Mouse (Mus musculus): ENCODE results near the gene Brpf3.
"Not testable (repeated sequence)": the region's sequence is repeated elsewhere in the genome, so short reads cannot be mapped to it uniquely, and the experiment has no call there.

The Brpf3 gene

GRCm38 (mm10) chr17:28799291-28800160 is 1.4 kb upstream of the Brpf3 start:
- DNase-seq (ENCODE audit: low spot score in 2 of 2): no peak

GRCm38 (mm10) chr17:28800281-28800670 is 614 bp upstream of the Brpf3 start:
- DNase-seq (ENCODE audit: low spot score in 2 of 2): no peak

- DNase-seq (ENCODE audit: low spot score in 2 of 2): peak; percentile 94 to 98
Measured at GRCm38 (mm10) chr17:28801474-28802005, 650 bp downstream of the Brpf3 start.

DNA sequence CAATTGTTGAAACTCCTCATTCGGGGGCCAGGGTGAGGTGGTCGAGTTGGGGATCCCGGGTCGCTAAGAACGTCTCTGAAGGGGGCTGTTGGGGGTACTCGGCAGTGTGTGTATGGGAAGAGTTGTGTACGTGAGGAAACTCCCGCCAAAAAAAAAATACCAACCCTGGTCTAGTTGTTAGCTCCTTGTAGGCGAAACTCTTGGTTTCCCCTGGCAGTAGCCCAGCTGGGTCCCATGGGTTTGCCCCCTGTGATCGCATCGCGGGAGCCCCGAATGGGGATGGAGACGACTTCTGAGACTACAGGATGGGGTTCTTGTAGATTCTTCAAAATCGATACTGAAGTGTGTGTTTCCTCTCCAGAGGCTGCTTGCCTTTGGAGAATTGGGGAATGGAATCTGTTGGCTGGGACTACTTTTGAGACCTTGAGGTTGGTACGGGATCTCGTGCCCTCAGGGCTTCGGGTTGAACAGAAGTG is 1.2 kb downstream of the Brpf3 start:
- DNase-seq (ENCODE audit: low spot score in 2 of 2): peak in 1 of 2 experiments; percentile 33

GRCm38 (mm10) chr17:28803316-28803715 is 2.4 kb downstream of the Brpf3 start:
- DNase-seq (ENCODE audit: low spot score in 2 of 2): no peak

DNA sequence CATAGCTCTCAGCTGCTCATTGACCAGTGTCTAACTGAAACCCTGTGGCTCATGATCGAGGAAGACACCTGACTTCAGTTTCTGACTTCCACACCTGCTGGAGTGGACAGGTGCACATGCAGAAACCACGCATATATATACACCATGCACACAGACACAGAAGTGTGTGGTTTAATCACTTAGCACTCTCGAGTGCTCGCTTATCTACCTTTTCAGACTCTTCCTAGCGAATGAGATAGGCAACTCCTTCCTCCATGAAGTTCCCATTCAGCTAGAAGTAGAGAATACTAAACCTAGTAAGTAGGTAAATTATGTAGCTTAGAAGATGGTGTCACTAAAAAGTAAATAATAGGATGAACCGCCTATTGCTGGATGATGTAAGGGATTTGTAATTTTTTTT is 4.1 kb downstream of the Brpf3 start:
- DNase-seq (ENCODE audit: low spot score in 2 of 2): no peak

GRCm38 (mm10) chr17:28806770-28807169 is 5.9 kb downstream of the Brpf3 start:
- no peak for DNase-seq (ENCODE audit: low spot score in 2 of 2)

GRCm38 (mm10) chr17:28808714-28809113 is 7.8 kb downstream of the Brpf3 start:
- no peak for DNase-seq (ENCODE audit: low spot score in 2 of 2)

GRCm38 (mm10) chr17:28809175-28809831 is 8.4 kb downstream of the Brpf3 start:
- no peak for DNase-seq (ENCODE audit: low spot score in 2 of 2)

GRCm38 (mm10) chr17:28812345-28812744 is 11.5 kb downstream of the Brpf3 start:
- no peak for DNase-seq (ENCODE audit: low spot score in 2 of 2)

- no peak for DNase-seq (ENCODE audit: low spot score in 2 of 2)
Measured at GRCm38 (mm10) chr17:28814529-28815097, 13.7 kb downstream of the Brpf3 start.

GRCm38 (mm10) chr17:28815384-28816004 is 14.6 kb downstream of the Brpf3 start:
- DNase-seq (ENCODE audit: low spot score in 2 of 2): no peak

DNA sequence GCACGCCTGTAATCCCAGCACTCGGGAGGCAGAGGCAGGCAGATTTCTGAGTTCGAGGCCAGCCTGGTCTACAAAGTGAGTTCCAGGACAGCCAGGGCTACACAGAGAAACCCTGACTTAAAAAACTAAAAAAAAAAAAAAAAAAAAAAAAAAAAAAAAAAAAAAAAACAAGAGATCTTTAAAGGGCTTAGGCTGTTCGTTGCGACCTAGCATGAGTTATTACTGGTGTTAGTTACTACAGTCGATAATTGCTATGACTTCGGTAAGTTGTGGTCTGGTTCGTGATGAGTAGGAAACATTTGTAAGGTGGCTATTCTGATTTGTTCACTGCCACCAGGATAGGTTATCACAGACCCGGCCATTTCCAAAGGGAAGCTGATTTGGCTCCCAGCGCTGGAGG is 15.4 kb downstream of the Brpf3 start:
- DNase-seq (ENCODE audit: low spot score in 2 of 2): not testable (repeated sequence)

GRCm38 (mm10) chr17:28816875-28817811 is 16.3 kb downstream of the Brpf3 start:
- no peak for DNase-seq (ENCODE audit: low spot score in 2 of 2)

- DNase-seq (ENCODE audit: low spot score in 2 of 2): no peak
Measured at GRCm38 (mm10) chr17:28820189-28820588, 19.3 kb downstream of the Brpf3 start.

GRCm38 (mm10) chr17:28823004-28823745 is 22.3 kb downstream of the Brpf3 start:
- no peak for DNase-seq (ENCODE audit: low spot score in 2 of 2)

- no peak for DNase-seq (ENCODE audit: low spot score in 2 of 2)
Measured at GRCm38 (mm10) chr17:28823749-28824148, 22.9 kb downstream of the Brpf3 start.

DNA sequence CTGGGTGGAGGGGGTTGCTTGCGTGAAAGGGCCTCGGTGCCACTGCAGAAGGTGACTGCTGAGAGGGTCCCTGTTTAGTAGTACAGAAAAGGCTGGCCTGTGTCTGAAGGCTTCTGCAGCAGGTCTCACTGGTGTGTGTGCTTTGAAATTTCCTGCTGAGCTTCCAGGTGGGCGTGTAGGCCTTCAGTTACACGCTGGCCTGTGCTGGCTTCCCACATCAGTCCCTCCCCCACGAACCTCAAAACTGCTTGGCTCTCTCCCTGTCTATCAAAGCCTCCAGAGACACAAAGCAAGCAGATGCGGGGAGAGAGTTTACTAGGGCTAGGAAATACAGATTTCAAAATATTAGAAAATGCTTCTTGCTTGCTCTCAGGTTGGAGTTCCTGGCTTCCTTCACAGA is 24.0 kb downstream of the Brpf3 start:
- no peak for DNase-seq (ENCODE audit: low spot score in 2 of 2)

DNA sequence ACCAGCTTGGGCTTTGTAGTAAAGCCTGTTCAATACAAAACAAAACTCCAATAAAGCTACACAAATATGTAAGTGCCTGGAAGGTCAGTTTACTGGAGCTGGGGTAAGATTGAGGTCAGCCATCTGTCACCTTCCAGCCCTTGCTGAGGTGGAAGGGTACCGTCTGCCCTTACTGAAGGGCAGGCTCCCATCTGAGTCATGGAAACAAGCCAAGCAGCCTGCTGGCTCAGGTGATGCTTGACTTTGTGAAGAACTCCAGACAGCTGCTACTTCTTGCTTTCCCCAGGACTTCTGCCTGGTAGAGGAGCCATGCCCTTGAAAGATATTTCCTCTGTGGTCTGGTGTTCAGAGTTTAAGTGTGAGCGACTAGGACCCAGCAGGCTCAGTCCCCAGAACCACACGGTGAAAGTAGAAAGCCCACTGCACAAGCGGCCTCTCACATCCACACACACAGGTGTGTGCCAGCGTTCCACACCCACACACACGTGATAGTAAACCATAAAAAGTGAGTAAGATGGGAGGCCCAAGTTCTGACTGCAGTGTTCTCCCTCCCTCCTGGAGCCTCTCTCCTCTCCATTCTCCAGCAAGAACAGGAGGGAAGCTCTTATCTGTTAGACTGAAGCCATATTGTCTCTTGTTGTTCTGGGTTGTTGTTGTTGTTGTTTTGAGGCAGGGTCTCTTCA is 24.6 kb downstream of the Brpf3 start:
- DNase-seq (ENCODE audit: low spot score in 2 of 2): no peak
